Mouse (Mus musculus): ENCODE measurements at regions not wholly inside any gene's neighbourhood (a gene's known extent, or its start where the extent isn't known, plus 50 kb on each side); places are given as distances from the start of the nearest gene placed in this dataset.
"Not testable (repeated sequence)": the region's sequence is repeated elsewhere in the genome, so short reads cannot be mapped to it uniquely, and the experiment has no call there.

GRCm38 (mm10) chr4:110038696-110039095, 60.8 kb downstream of the Dmrta2 start:
- ATAC-seq (replicated peaks in 1 of 2; ENCODE audit: insufficient read depth in 1 of 2, low FRiP score in 2 of 2, low TSS enrichment in 1 of 2, low read depth in 1 of 2, poor library complexity in 2 of 2, severe bottlenecking in 2 of 2): no peak

- no peak for ATAC-seq (replicated peaks in 1 of 2; ENCODE audit: insufficient read depth in 1 of 2, low FRiP score in 2 of 2, low TSS enrichment in 1 of 2, low read depth in 1 of 2, poor library complexity in 2 of 2, severe bottlenecking in 2 of 2)
Observed at GRCm38 (mm10) chr4:110044851-110045618, 67.2 kb downstream of the Dmrta2 start.

DNA sequence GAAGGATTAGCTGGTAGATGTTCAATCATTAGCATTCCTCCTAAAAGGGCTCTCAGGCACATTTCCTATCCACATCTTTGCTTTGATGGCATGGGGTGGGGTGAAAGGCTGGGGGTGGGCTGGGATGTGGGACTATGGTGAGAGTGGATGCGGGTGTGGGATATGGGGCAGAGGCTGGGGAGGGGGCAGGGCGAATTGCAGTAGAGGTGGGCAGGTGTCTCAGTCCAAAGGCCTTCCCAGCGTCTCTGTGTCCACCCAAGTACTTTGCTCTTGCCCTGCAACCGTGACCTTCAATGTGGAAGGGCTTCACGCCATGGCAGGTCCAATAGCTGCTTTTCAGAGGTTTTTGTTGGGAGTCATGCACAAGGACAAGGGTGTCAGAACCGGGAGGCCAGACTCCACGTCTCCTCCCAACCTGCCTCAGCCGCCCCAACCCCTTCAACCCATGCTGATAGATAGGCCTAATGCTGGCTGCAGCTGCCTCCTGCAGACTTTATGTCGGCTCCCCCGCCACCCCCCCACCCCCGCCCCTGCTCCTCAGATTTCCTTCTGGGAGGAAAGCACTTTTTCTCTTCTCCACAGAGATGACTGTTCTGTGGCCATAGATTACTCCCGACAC, 67.9 kb downstream of the Dmrta2 start:
- no peak for ATAC-seq (replicated peaks in 1 of 2; ENCODE audit: insufficient read depth in 1 of 2, low FRiP score in 2 of 2, low TSS enrichment in 1 of 2, low read depth in 1 of 2, poor library complexity in 2 of 2, severe bottlenecking in 2 of 2)

DNA sequence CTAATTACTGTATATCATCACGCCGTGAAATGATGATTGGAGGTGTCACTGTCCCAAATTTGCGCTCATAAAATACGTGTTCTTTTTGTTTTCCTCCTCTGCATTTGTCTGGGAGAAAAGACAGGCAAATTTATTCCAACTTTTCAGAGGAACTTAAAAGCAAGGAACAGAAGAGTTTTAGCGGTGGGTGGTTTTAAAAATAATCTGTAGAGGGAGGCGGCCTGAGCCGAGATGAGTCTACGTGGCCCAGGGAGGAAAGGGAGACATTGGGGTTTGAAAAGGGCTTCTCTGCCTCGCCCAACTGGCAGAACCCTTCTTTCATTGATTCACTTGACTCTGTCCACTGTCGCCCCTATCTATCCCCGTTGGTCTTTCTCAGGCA, 68.4 kb downstream of the Dmrta2 start:
- no peak for ATAC-seq (replicated peaks in 1 of 2; ENCODE audit: insufficient read depth in 1 of 2, low FRiP score in 2 of 2, low TSS enrichment in 1 of 2, low read depth in 1 of 2, poor library complexity in 2 of 2, severe bottlenecking in 2 of 2)

GRCm38 (mm10) chr4:110050393-110051280, 72.8 kb downstream of the Dmrta2 start:
- peak; percentile 85 to 90 for ATAC-seq (replicated peaks in 1 of 2; ENCODE audit: insufficient read depth in 1 of 2, low FRiP score in 2 of 2, low TSS enrichment in 1 of 2, low read depth in 1 of 2, poor library complexity in 2 of 2, severe bottlenecking in 2 of 2)

DNA sequence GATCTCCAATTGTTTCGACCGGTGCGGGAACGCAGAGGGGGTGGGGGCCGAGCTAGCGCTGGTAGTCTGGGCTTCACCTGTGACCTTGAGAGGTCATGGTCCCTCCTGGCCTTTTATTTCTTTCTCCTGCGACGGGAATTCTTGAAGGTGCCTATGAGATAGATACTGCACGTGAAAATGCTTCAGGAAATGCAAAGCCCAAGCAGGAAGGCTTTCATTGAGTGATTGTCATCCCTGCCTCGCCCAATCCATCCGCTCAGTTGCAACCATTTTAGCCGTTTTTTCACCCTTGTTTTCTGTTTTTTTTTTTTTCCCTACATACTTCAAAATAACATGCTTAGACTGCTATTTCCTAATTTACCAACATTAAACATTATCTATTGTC, 73.4 kb downstream of the Dmrta2 start:
- ATAC-seq (replicated peaks in 1 of 2; ENCODE audit: insufficient read depth in 1 of 2, low FRiP score in 2 of 2, low TSS enrichment in 1 of 2, low read depth in 1 of 2, poor library complexity in 2 of 2, severe bottlenecking in 2 of 2): no peak

DNA sequence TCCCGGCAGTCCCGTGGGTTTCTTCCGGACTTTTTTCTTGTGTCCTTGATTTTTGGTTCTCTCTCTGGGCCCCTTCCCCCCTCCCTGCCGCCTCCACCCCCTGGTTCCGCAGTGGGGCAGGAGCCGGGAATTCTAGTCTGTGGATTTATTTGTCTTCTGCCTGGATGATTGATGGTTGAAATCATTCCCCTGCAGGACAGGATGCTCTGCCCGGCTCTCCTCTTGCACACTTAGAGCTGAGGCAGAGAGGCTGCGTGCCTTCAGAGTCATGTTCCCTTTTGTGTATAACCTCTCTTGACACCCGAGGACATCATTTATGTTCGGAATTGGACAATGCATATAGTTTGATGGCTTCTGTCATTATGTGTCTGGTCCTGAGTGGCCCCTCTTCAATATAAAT, 74.0 kb downstream of the Dmrta2 start:
- no peak for ATAC-seq (replicated peaks in 1 of 2; ENCODE audit: insufficient read depth in 1 of 2, low FRiP score in 2 of 2, low TSS enrichment in 1 of 2, low read depth in 1 of 2, poor library complexity in 2 of 2, severe bottlenecking in 2 of 2)

GRCm38 (mm10) chr4:110052998-110053397, 75.1 kb downstream of the Dmrta2 start:
- ATAC-seq (replicated peaks in 1 of 2; ENCODE audit: insufficient read depth in 1 of 2, low FRiP score in 2 of 2, low TSS enrichment in 1 of 2, low read depth in 1 of 2, poor library complexity in 2 of 2, severe bottlenecking in 2 of 2): no peak

DNA sequence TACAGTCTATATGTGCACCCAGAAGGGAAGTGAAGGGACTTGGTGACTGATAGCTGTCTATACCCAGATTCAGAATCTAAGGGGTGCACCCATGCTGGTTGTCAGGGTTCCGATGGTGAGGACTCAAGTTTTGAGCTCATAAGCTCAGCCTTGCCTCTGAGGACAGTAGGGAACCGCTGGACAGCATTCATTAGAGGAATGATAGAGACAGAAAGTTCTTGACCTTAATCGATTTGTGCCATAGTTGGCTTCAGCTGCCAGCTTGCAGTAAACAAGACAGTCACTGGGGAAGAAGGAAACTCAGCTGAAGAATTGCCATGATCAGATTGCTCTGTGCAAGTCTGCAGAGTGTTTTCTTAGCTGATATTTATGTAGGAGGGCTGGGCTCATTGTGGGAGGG, 96.0 kb downstream of the Dmrta2 start:
- ATAC-seq (replicated peaks in 1 of 2; ENCODE audit: insufficient read depth in 1 of 2, low FRiP score in 2 of 2, low TSS enrichment in 1 of 2, low read depth in 1 of 2, poor library complexity in 2 of 2, severe bottlenecking in 2 of 2): no peak

DNA sequence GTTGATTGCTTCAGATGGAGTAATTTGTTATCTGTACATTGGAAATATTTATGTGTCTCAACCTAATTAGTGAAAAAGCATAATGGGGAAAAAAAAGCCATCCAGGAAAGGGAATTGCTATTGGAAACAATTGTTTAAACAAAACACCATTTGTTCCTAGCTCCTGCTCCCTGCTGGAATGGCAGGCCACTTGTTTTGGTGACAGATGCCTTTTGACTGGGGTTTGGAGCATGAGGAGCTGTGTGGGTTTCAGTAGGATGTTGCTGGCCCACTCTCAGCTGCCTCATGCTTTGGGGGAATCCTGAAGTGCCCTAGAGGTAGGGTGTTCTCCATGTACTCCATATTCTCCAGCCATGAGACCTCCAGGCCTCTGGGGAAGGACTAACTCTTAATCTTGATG, 105.5 kb downstream of the Dmrta2 start:
- no peak for ATAC-seq (replicated peaks in 1 of 2; ENCODE audit: insufficient read depth in 1 of 2, low FRiP score in 2 of 2, low TSS enrichment in 1 of 2, low read depth in 1 of 2, poor library complexity in 2 of 2, severe bottlenecking in 2 of 2)

GRCm38 (mm10) chr4:110087570-110088247, 109.9 kb downstream of the Dmrta2 start:
- ATAC-seq (replicated peaks in 1 of 2; ENCODE audit: insufficient read depth in 1 of 2, low FRiP score in 2 of 2, low TSS enrichment in 1 of 2, low read depth in 1 of 2, poor library complexity in 2 of 2, severe bottlenecking in 2 of 2): peak; percentile 53 to 56; a peak in 2 of 4 replicates

- no peak for ATAC-seq (replicated peaks in 1 of 2; ENCODE audit: insufficient read depth in 1 of 2, low FRiP score in 2 of 2, low TSS enrichment in 1 of 2, low read depth in 1 of 2, poor library complexity in 2 of 2, severe bottlenecking in 2 of 2)
Observed at GRCm38 (mm10) chr4:110093040-110093820, 115.4 kb downstream of the Dmrta2 start.

- no peak for ATAC-seq (replicated peaks in 1 of 2; ENCODE audit: insufficient read depth in 1 of 2, low FRiP score in 2 of 2, low TSS enrichment in 1 of 2, low read depth in 1 of 2, poor library complexity in 2 of 2, severe bottlenecking in 2 of 2)
Observed at GRCm38 (mm10) chr4:110094541-110094940, 116.7 kb downstream of the Dmrta2 start.

GRCm38 (mm10) chr4:110095760-110096593, 118.1 kb downstream of the Dmrta2 start:
- ATAC-seq (replicated peaks in 1 of 2; ENCODE audit: insufficient read depth in 1 of 2, low FRiP score in 2 of 2, low TSS enrichment in 1 of 2, low read depth in 1 of 2, poor library complexity in 2 of 2, severe bottlenecking in 2 of 2): no peak

GRCm38 (mm10) chr4:110104119-110104518, 126.3 kb downstream of the Dmrta2 start:
- not testable (repeated sequence) for ATAC-seq (replicated peaks in 1 of 2; ENCODE audit: insufficient read depth in 1 of 2, low FRiP score in 2 of 2, low TSS enrichment in 1 of 2, low read depth in 1 of 2, poor library complexity in 2 of 2, severe bottlenecking in 2 of 2)

GRCm38 (mm10) chr4:110106620-110107243, 128.9 kb downstream of the Dmrta2 start:
- ATAC-seq (replicated peaks in 1 of 2; ENCODE audit: insufficient read depth in 1 of 2, low FRiP score in 2 of 2, low TSS enrichment in 1 of 2, low read depth in 1 of 2, poor library complexity in 2 of 2, severe bottlenecking in 2 of 2): no peak
